Mouse (Mus musculus): ENCODE measurements around the gene Klhdc10. TPM values are rescaled to one million over a fixed set of nuclear protein-coding genes. Genes with fewer than 3 reads are reported as not detected.

The Klhdc10 gene
- total RNA-seq, 2 experiments from 2014 or later: 135 to 138 TPM

DNA sequence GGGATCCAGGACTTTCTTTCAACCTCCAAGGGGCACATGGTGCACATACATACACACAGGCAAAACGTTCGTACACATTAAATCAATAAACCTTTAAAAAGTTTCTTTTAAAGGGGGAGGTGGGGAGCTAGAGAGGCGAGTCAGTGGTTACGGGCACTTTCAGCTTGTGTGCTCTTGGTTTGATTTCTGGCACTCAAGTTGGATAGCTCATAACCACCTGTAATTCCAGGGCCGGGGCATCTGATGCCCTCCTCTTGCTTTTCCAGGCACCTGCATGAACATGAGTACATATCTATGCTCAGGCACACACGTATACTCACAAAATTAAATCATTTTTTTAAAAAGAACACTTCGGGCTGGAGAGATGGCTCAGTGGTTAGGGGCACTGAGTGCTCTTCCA is 9.7 kb upstream of the Klhdc10 start:
- DNase-seq (ENCODE audit: low spot score in 2 of 2): no peak
- intact Hi-C loops (cut with DNase I): no loop called here

DNA sequence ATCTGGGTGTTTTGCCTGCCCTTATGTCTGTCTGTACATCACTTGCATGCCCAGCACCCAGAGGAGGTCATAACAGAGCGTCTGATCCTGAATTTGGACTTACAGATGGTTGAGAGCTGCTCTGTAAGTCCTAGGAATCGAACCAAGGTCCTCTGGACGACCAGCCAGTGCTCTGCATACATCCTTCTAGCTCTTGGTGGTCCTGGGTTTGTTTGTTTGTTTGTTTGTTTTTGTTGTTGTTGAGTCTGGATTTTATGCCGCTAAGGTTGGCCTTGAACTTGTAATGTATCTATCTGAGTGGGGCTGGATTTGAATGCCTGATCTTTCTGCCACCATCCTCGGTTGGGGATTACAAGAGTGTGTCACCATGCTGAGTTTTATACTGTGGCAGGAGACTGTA is 1.5 kb upstream of the Klhdc10 start:
- no peak for DNase-seq (ENCODE audit: low spot score in 2 of 2)
- intact Hi-C loops (cut with DNase I): no loop called here

DNA sequence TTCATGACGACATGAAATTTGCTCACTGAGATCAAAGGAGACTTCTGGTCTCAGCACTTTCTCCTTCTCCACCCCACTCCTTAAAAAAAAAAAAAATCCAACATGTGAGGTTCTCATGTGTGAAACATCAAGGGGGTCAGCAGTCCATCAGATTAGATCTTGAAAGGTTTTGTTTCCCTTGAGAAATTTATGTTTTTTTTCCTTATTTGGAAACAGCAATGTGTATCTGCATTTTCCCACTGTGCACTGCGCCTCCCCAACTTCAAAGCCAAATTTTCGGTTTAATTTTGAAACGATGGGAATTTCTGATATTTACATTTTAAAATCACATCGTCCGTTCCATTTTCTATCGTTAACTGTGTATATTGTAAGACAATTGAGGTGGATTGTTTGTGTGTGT is 952 bp upstream of the Klhdc10 start:
- DNase-seq (ENCODE audit: low spot score in 2 of 2): no peak
- intact Hi-C loops (cut with DNase I): no loop called here

DNA sequence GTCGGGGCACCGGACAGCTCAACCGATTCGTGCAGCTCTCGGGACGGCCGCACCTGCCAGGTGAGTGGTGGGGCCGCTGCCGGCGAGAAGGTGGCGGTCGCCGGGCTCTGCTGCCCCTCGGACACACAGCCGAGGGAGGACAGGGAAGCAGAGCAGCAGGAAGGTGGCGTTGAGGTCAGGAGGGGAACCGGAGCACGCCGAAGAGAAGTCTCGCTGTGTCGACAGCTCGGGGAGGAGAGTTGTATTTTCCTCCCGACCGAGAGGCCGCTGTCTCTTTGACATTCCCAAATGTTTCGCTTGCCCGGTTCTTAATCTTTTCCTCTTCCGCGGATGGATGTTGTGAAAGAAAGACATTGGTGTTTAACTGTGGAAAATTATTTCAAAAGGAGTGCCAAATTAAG is 423 bp downstream of the Klhdc10 start:
- intact Hi-C loops (cut with DNase I): loop anchor here (2.0 kb wide), 2 partner anchors 581 to 637 kb away; no protein-coding TSS in a partner anchor
- DNase-seq (ENCODE audit: low spot score in 2 of 2): peak in 1 of 2 experiments; percentile 30

DNA sequence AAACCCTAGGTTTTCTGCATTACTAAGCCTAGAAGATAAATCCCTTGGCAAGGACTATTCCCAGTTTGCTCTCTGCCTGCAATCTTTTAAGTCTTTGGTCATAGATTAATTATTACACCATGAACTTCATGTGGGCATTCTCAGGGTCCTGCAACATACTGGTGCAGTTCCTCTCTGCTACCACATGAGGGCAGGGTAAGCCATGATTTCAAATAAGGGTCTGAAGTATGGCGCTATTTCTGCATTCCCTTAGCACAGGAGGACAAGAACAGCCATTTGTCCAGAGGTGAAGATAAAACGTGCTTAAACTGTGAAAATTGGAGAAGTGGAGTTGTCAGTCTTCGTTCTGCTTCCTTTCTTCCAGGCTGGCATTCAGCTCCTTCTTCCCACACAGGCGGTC is 1.8 kb downstream of the Klhdc10 start:
- intact Hi-C loops (cut with DNase I): loop anchor here (1.0 to 2.0 kb wide), 4 partner anchors 57 to 635 kb away; no protein-coding TSS in a partner anchor
- DNase-seq (ENCODE audit: low spot score in 2 of 2): peak; percentile 79 to 85

DNA sequence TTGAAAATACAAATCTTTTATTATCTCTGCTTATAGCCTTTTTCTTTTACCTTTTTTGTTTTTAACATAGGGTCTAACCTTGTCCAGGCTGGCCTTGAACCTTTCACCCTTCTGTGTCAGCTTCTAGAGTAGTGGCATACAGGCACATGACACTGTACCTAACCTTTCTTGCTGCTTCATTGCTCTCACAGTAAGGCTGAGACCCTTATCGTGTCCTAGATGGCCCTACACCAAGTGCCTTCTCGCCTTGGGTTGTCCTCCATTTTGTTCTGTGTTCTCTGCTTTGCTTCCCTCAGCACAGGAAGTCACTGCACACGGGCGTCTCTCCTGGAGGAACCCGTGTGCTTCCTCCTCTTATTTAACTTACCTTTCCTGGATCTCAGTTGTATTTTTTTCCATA is 3.0 kb downstream of the Klhdc10 start:
- no peak for DNase-seq (ENCODE audit: low spot score in 2 of 2)
- intact Hi-C loops (cut with DNase I): no loop called here

DNA sequence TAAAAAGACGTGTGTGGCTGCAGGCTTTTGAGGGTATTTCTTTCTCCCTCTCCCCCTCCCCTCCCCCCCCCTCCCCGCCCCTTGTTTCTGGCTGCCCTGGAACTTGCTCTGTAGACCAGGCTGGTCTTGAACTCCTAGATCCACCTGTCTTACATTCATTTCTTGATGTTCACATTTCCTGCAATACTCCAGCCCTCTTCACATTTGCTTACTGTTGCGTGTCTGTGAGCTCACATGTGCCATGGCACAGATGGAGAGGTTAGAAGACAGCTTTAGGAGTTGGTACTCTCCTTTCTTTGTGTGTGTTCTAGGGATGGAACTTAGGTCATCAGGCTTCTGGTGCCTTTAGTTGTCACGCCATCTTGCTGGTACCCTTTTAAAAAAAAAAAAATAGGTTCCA is 6.6 kb downstream of the Klhdc10 start:
- DNase-seq (ENCODE audit: low spot score in 2 of 2): no peak
- intact Hi-C loops (cut with DNase I): no loop called here

DNA sequence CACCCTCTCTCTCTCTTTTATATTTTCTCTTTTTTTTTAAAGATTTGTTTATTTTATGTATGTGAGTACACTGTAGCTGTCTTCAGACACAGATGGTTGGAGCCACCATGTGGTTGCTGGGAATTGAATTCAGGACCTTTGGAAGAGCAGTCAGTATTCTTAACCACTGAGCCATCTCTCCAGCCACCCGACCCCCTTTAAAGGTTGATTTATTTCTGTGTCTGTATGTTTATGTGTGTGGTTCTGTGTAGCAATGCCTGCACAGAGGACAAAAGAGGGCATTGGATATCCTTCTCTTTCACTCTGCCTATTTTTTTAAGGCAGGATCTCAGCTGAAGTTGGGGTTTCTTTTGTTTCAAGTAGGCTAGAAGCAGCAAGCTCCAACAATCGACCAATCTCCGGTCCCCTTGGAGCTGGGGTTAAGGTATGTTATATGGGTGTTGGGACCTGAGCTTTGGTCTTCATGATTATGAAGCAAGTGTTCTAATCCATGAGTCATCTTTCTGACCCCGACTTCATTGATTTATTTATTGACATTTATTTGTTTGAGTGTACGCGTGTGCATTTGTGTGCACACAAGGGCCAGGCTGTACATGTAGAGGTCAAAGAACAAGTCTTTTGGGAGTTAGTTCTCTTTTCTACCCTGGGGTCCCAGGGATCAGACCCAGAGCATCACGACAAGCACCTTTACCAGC is 7.9 kb downstream of the Klhdc10 start:
- intact Hi-C loops (cut with DNase I): no loop called here
- no peak for DNase-seq (ENCODE audit: low spot score in 2 of 2)

DNA sequence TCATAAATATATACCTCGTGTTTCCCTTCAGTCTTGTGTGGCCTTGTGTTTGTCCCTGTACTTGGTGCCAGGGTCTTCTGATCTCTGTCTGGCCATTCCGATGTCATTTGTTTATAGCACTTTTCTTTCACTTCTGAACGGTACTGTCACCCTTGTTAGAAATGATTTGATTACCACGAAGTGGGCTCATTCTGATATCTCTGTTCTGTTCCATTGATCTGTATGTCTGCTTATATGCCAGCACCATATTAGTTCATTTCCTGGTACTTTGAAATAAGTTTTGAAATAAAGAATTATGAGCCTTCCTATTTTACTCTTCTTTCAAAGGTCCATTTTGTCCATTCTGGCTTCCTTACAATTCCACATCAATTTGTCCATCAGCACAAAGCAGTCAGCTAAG is 9.6 kb downstream of the Klhdc10 start:
- no peak for DNase-seq (ENCODE audit: low spot score in 2 of 2)
- intact Hi-C loops (cut with DNase I): no loop called here

DNA sequence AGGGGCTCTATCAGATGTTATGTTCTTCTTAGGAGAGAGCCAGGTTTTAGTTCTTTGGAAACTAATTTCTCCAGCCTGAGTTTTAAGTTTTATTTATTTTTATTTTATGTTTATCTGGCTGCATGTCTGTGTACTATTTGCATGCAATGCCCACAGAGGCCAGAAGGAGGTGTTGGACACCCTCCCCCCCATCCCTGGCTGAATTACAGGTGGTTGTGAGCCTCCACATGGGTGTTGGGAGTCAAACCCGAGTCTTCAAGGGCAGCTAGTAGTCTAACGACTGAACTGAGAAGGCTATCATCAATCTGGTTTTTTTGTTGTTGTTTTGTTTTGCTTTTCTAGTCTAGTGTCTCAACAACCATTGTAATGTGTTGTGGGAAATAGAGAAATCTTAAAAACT is 14.5 kb downstream of the Klhdc10 start:
- DNase-seq (ENCODE audit: low spot score in 2 of 2): no peak
- intact Hi-C loops (cut with DNase I): no loop called here

DNA sequence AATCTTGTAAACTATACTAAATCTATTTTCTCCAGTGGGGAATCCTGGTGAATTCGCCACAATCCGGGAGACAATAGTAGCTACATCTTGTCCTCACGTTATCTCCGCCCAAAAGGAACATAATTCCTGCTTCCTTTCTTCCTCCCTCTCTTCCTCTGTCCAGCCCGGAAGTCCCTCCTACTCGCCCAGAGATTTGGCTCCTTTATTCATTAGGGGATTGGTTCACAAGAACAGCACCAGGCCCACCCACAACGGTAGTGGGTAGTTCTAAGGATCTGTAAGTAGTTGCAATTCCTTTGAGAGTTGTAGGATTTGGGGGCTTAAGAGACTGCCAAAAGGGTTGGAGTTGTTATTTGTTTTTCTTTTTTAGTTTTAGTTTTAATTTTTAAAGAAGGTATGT is 15.1 kb downstream of the Klhdc10 start:
- intact Hi-C loops (cut with DNase I): no loop called here
- no peak for DNase-seq (ENCODE audit: low spot score in 2 of 2)

DNA sequence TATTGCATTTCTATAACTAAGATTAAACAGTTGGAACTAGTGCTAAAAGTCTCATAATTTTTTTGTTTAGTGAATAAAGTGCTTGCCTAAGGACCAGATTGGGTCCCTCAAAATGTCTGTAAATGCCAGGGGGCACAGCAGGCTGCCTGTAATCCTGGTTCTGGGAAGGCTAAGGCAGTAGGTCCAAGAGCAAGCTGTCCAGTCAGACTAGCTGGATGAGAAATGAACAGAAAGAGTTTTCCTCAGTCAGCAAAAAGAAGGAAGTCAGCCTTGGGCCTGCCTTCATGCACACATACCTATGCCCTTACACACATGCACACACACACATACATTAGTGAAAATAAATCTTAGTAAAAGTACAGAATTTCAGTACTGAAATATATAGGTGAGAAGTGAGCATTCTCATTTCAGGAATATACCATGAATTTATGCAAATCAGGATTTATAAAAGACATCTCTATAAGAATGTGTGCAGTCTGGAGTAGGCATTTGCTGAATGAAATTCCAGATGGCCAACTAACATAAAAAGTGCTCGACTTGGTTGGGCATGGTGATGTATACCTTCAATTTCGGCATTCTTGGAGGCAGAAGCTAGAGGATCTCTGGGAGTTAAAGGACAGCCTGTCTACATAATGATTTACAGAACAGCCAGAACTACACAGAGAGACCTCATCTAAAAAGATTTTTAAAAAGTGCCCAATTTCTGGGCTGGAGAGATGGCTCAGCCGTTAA is 31.0 kb downstream of the Klhdc10 start:
- intact Hi-C loops (cut with DNase I): no loop called here
- DNase-seq (ENCODE audit: low spot score in 2 of 2): peak in 1 of 2 experiments; percentile 26

DNA sequence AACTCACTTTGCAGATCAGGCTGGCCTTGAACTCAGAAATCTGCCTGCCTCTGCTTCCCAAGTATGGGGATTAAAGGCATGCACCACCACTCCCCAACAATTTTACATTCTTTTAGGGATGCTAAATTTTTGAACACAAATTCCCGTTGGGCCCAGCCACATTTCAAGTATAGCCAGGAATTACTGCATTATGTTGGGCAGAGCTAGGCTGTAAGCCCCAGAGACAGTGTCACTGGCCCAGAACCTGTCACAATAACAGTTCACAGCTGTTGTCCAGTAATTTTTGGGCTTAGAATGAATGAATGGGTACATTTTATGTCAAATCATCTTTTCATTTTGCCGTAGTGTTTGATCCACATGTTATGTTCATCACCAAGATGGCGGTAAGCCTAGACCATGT is 34.8 kb downstream of the Klhdc10 start:
- DNase-seq (ENCODE audit: low spot score in 2 of 2): no peak
- intact Hi-C loops (cut with DNase I): no loop called here

DNA sequence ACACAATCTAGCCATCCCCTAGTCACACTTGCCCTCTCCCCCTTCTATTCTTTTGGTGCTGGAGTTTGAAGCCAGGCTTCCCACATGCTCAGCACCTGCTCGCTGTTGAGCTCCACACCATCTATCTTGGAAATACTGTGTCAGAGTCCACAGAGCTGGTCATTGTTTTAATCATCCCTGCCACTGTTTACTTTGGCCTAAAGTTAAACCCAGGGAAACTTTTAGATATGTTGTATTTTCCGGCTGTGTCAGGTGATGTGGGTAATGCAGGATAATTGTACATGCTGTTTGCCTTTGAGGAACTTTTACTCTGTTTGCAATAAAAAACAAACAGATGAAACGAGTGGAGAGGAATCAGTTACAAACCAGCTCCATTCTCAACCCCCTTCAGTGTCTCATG is 35.4 kb downstream of the Klhdc10 start:
- DNase-seq (ENCODE audit: low spot score in 2 of 2): no peak
- intact Hi-C loops (cut with DNase I): no loop called here

DNA sequence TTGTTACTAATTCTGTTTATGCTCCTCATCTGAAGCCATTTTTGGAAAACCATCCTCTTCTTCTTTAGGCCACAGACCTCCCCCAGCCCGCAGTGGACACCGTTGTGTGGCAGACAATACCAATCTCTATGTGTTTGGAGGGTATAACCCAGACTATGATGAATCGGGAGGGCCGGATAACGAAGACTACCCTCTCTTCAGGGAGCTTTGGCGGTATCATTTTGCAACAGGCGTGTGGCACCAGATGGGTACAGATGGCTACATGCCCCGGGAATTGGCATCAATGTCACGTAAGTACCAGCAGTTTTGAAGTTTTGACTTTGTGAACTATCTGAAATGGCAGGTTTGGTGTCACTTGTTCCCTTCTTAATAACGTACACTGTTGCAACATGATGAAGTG is 37.9 kb downstream of the Klhdc10 start:
- DNase-seq (ENCODE audit: low spot score in 2 of 2): no peak
- intact Hi-C loops (cut with DNase I): no loop called here

DNA sequence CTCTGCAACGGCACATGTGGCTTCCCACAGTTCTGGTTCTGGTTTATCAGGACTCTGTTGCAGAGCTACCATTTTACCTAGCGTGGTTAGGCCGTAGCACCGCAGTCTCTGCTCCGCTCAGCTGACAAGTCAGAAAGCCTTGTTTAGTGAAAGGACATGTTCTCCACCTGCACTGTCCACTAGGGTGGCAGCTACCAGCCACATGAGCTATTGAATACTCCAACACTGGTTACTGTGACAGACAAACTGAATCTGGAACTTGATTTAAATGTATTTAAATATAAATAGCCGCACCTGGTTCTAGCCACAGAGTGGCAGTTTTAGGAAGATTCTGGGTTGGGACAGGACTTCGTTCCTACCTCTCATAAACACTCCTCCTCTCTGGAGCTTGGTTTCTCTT is 55.3 kb downstream of the Klhdc10 start:
- no peak for DNase-seq (ENCODE audit: low spot score in 2 of 2)
- intact Hi-C loops (cut with DNase I): no loop called here

DNA sequence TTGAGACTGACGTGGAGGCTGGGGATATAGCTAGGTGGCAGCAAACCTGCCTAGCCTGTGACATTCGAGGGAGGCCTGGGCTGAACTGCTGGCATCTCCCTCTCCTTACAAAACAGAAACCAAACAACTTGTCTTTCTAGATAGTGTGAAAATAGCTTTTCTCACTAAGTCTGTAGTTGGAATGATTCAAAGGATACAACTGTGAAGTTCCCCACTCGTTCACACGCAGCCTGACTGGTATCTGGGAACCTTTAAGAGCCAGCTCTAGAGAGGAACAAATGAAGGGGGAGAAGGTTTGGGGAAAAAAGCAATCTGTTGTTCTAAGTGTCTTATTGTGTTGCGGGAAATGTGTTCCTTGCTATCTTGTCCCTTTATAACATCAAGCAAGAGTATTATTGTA is 57.0 kb downstream of the Klhdc10 start:
- peak in 1 of 2 experiments; percentile 56 for DNase-seq (ENCODE audit: low spot score in 2 of 2)
- intact Hi-C loops (cut with DNase I): no loop called here

DNA sequence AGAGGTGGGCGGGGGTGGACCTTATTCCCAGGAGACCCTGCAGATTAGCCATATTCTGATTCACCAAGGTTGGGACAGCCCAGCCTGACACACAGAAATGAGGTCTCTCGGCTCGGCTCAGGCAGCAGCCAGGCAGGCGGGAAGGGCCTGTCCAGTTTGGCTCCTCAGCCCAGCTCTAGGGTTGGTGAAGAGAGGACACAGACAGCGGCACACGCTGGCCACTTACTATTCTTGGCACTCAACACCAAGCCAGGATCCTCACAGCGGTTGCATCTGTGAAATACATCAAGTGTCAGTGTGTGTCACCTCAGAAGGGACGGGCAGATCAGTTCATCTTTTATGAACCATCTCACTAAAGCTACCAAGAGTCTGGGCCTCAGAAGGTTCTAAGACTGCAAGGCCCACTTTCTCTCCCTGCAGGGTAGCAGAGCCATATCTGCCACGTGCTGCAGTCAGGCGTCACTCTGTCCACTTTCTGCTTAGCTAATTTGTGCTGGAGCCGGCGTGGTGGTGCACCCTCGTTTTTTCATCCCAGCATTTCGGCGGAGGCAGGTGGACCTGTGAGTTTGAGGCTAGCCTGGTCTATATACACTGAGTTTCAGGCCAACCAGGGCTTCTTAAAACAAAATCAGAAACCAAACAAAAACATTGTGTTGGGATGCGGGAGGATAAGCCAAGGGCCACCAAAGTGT is 57.5 kb downstream of the Klhdc10 start:
- intact Hi-C loops (cut with DNase I): no loop called here
- DNase-seq (ENCODE audit: low spot score in 2 of 2): peak in 1 of 2 experiments; percentile 28

DNA sequence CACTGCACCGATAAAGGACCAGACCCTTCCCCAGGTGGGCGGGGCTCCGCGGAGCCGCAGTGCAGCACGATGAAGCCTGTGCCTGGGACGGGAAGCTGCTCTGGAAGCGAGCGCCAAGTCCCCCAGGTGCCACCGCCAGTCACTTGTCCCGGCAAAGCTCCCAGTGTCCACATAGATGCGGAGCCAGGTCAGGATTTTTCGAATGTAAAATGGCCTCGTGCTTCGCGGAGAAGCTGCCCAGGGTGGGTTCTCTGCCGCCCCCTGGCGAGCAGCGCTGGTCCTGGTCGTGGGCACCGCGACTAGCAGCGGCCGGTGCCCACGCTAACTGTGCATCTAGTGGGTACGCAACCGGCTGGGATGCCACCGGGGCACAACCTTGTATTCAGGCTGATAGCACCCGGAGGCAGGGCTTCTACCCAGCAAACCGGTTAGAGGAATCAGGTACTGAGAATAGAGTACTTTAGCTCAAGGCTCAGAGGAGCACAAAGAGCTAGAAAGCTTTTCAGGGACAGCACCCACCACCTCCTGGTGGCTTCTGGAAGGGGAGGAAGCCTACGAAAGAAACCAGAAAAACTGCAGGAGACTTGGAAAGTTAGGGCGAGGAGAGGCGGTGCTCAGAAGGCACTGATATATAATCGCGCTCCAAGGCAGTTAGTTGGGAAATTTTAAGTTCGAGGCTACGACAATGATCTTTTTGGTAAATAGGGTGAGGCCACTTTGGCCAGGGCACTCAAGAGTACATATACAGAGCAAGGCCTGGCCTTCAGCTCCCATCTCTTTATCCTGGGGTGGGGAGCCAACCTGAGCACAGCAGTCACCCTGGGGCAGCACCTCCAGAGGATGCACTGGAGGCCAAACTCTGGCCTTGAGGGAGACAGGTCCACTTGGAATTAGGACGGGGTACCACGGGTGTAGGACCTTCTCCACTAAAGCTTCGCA is 58.4 kb downstream of the Klhdc10 start:
- peak; percentile 85 to 86 for DNase-seq (ENCODE audit: low spot score in 2 of 2)
- intact Hi-C loops (cut with DNase I): loop anchor here (1.0 to 5.0 kb wide), 2 partner anchors 57 to 87 kb away; no protein-coding TSS in a partner anchor
